11 mouse cellular contexts compared by ENCODE assay signal in genomic region chrX:136115015-136115414, GRCm38 (mm10). TPM values are rescaled to one million over a fixed set of nuclear protein-coding genes. Genes with fewer than 3 reads are reported as not detected.
DNase-seq lines count a peak whose midpoint lies in the region; ATAC-seq lines count a peak whose summit lies in the region.
"Had no signal": no experiment of that assay in that cellular context is flagged by ENCODE, and none has a peak within 500 bp of the region (broad histone marks: within the 10 kb centered on the region; RNA-seq: fewer than 3 reads in every experiment).

No protein-coding gene starts in this region.

- ATAC-seq in kidney, embryonic 14.5 days (ENCODE audit: low FRiP score, low TSS enrichment), result peak; percentile 36
- no peak for ATAC-seq in embryonic facial prominence, embryonic 13.5 days (ENCODE audit: insufficient number of reproducible peaks, insufficient read depth, low FRiP score, low TSS enrichment, low read depth)
- ATAC-seq in hindbrain, embryonic 12.5 days (ENCODE audit: low FRiP score), result peak; percentile 33
- ATAC-seq in midbrain, embryonic 15.5 days (replicated peaks), result peak; percentile 16; the same call in 1 of the 2 replicates

- no peak overlapping the region for H3K9ac ChIP-seq in kidney, embryonic 14.5 days (ENCODE audit: low read depth, low read length)
- no peak overlapping the region for H3K9ac ChIP-seq in embryonic facial prominence, embryonic 13.5 days
- H3K9ac ChIP-seq in hindbrain, embryonic 12.5 days, result no peak overlapping the region
- H3K9ac ChIP-seq in midbrain, embryonic 15.5 days, result no peak overlapping the region

- WGBS in kidney, embryonic 14.5 days, result 51% methylated on average over 4 of the region's 4 CpGs
- WGBS in embryonic facial prominence, embryonic 13.5 days, result 37% methylated on average over 4 of the region's 4 CpGs
- 42% methylated on average over 4 of the region's 4 CpGs for WGBS in hindbrain, embryonic 12.5 days
- WGBS in midbrain, embryonic 15.5 days, result 47% methylated on average over 4 of the region's 4 CpGs

- no peak overlapping the region; the same call in 1 of the 2 replicates for H3K4me2 ChIP-seq in kidney, embryonic 14.5 days (replicated peaks; ENCODE audit: low read depth, low read length)
- H3K4me2 ChIP-seq in embryonic facial prominence, embryonic 13.5 days, result peak overlapping the region; percentile 62
- H3K4me2 ChIP-seq in hindbrain, embryonic 12.5 days (replicated peaks), result peak overlapping the region; percentile 50
- H3K4me2 ChIP-seq in midbrain, embryonic 15.5 days, result peak overlapping the region; percentile 49

- H3K4me3 ChIP-seq in kidney, embryonic 14.5 days (ENCODE audit: low read length), result no peak overlapping the region; the same call in 1 of the 2 replicates
- peak overlapping the region; percentile 45 for H3K4me3 ChIP-seq in embryonic facial prominence, embryonic 13.5 days
- H3K4me3 ChIP-seq in hindbrain, embryonic 12.5 days, result peak overlapping the region; percentile 38; the same call in 1 of the 2 replicates
- peak overlapping the region; percentile 46 for H3K4me3 ChIP-seq in midbrain, embryonic 15.5 days

- H3K4me1 ChIP-seq in kidney, embryonic 14.5 days (ENCODE audit: control insufficient read depth, insufficient read depth, low read length), result no peaks in the 10 kb centered on the region
- no peaks in the 10 kb centered on the region for H3K4me1 ChIP-seq in embryonic facial prominence, embryonic 13.5 days
- H3K4me1 ChIP-seq in hindbrain, embryonic 12.5 days, result no peaks in the 10 kb centered on the region
- no peaks in the 10 kb centered on the region for H3K4me1 ChIP-seq in midbrain, embryonic 15.5 days

- H3K27ac ChIP-seq in kidney, embryonic 14.5 days (ENCODE audit: low read depth, low read length), result no peak overlapping the region
- no peak overlapping the region for H3K27ac ChIP-seq in embryonic facial prominence, embryonic 13.5 days
- H3K27ac ChIP-seq in hindbrain, embryonic 12.5 days, result no peak overlapping the region
- H3K27ac ChIP-seq in midbrain, embryonic 15.5 days, result peak overlapping the region; percentile 63; the same call in 1 of the 2 replicates
- H3K27ac ChIP-seq: left cerebral cortex, adult 2 months; macrophage had no signal

- H3K36me3 ChIP-seq in kidney, embryonic 14.5 days (ENCODE audit: control insufficient read depth, insufficient read depth, low read length), result no peaks in the 10 kb centered on the region
- H3K36me3 ChIP-seq in embryonic facial prominence, embryonic 13.5 days, result no peaks in the 10 kb centered on the region
- H3K36me3 ChIP-seq in hindbrain, embryonic 12.5 days, result no peaks in the 10 kb centered on the region
- H3K36me3 ChIP-seq in midbrain, embryonic 15.5 days (replicated peaks), result no peaks in the 10 kb centered on the region

- intact Hi-C loops in left cerebral cortex, postnatal 25 days (cut with DNase I), result no loop called here

- no peak for DNase-seq in kidney, adult 9 months
- no peak for DNase-seq in left cerebral cortex, postnatal 25 days (ENCODE audit: low spot score in 2 of 2)
- DNase-seq in thymus, postnatal 14 days, result no peak
- no peak for DNase-seq in right cerebral cortex, adult 18-20 months
- DNase-seq: thymus, postnatal 36 days had no signal

- H3K9me3 ChIP-seq in kidney, embryonic 14.5 days (ENCODE audit: control insufficient read depth, low read length), result no peaks in the 10 kb centered on the region
- no peaks in the 10 kb centered on the region for H3K9me3 ChIP-seq in embryonic facial prominence, embryonic 13.5 days
- no peaks in the 10 kb centered on the region for H3K9me3 ChIP-seq in hindbrain, embryonic 12.5 days (replicated peaks)
- H3K9me3 ChIP-seq in midbrain, embryonic 15.5 days, result no peaks in the 10 kb centered on the region

- 0 out of 2 replicates have a peak, but pooled peaks cover 4% of the 10 kb centered on the region for H3K27me3 ChIP-seq in kidney, embryonic 14.5 days (ENCODE audit: control insufficient read depth, insufficient read depth, low read length)
- peaks cover 42% of the 10 kb centered on the region for H3K27me3 ChIP-seq in embryonic facial prominence, embryonic 13.5 days
- H3K27me3 ChIP-seq in hindbrain, embryonic 12.5 days, result peaks cover 14% of the 10 kb centered on the region
- peaks cover 13% of the 10 kb centered on the region for H3K27me3 ChIP-seq in midbrain, embryonic 15.5 days (replicated peaks)

RNA-seq across cellular contexts. Expression of gene Bex4, which starts 23.8 kb away (rescaled TPM):
- polyA plus RNA-seq in kidney, embryonic 14.5 days (2014; fragmentation: Nextera tagmentation; extraction: Ambion mirVana), result 61.5 and 63.7 TPM in 2 replicates
- polyA plus RNA-seq in embryonic facial prominence, embryonic 13.5 days (2015; fragmentation: Nextera tagmentation; extraction: Ambion mirVana), result 60.8 and 65.9 TPM in 2 replicates
- 71.4 and 77.7 TPM in 2 replicates for polyA plus RNA-seq in hindbrain, embryonic 12.5 days (2016; fragmentation: Nextera tagmentation; extraction: Ambion mirVana)
- polyA plus RNA-seq in midbrain, embryonic 15.5 days (2015; fragmentation: Nextera tagmentation; extraction: Ambion mirVana), result 136 and 147 TPM in 2 replicates
- total RNA-seq in left cerebral cortex, postnatal 25 days (2021), result 10 to 100 TPM; 19.8 to 22.3 TPM
- polyA plus RNA-seq: macrophage had no signal

RNA-seq across cellular contexts. Expression of gene Nxf3, which starts 30.0 kb away (rescaled TPM):
- not detected in 2 replicates for polyA plus RNA-seq in kidney, embryonic 14.5 days (2014; fragmentation: Nextera tagmentation; extraction: Ambion mirVana)
- not detected in 2 replicates for polyA plus RNA-seq in embryonic facial prominence, embryonic 13.5 days (2015; fragmentation: Nextera tagmentation; extraction: Ambion mirVana)
- polyA plus RNA-seq in hindbrain, embryonic 12.5 days (2016; fragmentation: Nextera tagmentation; extraction: Ambion mirVana), result not detected in 2 replicates
- not detected in 2 replicates for polyA plus RNA-seq in midbrain, embryonic 15.5 days (2015; fragmentation: Nextera tagmentation; extraction: Ambion mirVana)
- not detected for total RNA-seq in left cerebral cortex, postnatal 25 days (2021)
- total RNA-seq: left cerebral cortex, adult 2 months had no signal
- polyA plus RNA-seq: macrophage had no signal

RNA-seq across cellular contexts. Expression of gene Bex2, which starts 47.0 kb away (rescaled TPM):
- polyA plus RNA-seq in kidney, embryonic 14.5 days (2014; fragmentation: Nextera tagmentation; extraction: Ambion mirVana), result 78.7 and 89.3 TPM in 2 replicates
- polyA plus RNA-seq in embryonic facial prominence, embryonic 13.5 days (2015; fragmentation: Nextera tagmentation; extraction: Ambion mirVana), result 140 and 144 TPM in 2 replicates
- 351 and 371 TPM in 2 replicates for polyA plus RNA-seq in hindbrain, embryonic 12.5 days (2016; fragmentation: Nextera tagmentation; extraction: Ambion mirVana)
- 787 TPM in 2 replicates for polyA plus RNA-seq in midbrain, embryonic 15.5 days (2015; fragmentation: Nextera tagmentation; extraction: Ambion mirVana)
- 100 to 1,000 TPM; 384 to 394 TPM for total RNA-seq in left cerebral cortex, postnatal 25 days (2021)
- polyA plus RNA-seq: macrophage had no signal

RNA-seq across cellular contexts. Expression of gene Tceal8, which starts 57.1 kb away (rescaled TPM):
- polyA plus RNA-seq in kidney, embryonic 14.5 days (2014; fragmentation: Nextera tagmentation; extraction: Ambion mirVana), result 170 and 245 TPM in 2 replicates
- polyA plus RNA-seq in embryonic facial prominence, embryonic 13.5 days (2015; fragmentation: Nextera tagmentation; extraction: Ambion mirVana), result 222 and 235 TPM in 2 replicates
- 168 and 189 TPM in 2 replicates for polyA plus RNA-seq in hindbrain, embryonic 12.5 days (2016; fragmentation: Nextera tagmentation; extraction: Ambion mirVana)
- 112 and 114 TPM in 2 replicates for polyA plus RNA-seq in midbrain, embryonic 15.5 days (2015; fragmentation: Nextera tagmentation; extraction: Ambion mirVana)
- total RNA-seq in left cerebral cortex, postnatal 25 days (2021), result 10 to 100 TPM; 32.8 to 45.5 TPM
